Mouse (Mus musculus): ENCODE results near the gene Trp73. TPM values are rescaled to one million over a fixed set of nuclear protein-coding genes. Genes with fewer than 3 reads are reported as not detected.

Trp73 gene
- not detected for polyA plus RNA-seq (2014; fragmentation: Illumina TruSeq; extraction: RNeasy Lipid Tissue Mini Kit (QIAGEN cat#74804); ENCODE audit: low read depth, low replicate concordance)

GRCm38 (mm10) chr4:154140182-154140212, at the start of gene Trp73:
Trp73 (minus strand) TSS chr4:154140208.

GRCm38 (mm10) chr4:154170506-154171150, 30.6 kb upstream of the Trp73 start, which contains the start of gene Megf6:
Megf6 (plus strand) TSS chr4:154170730.

GRCm38 (mm10) chr4:154160538-154161390, 20.8 kb upstream of the Trp73 start, which contains the start of gene Tprgl:
Tprgl (minus strand) TSS chr4:154160666.

GRCm38 (mm10) chr4:154142211-154143040, 2.4 kb upstream of the Trp73 start, which contains the start of gene Wrap73:
Wrap73 (plus strand) TSS chr4:154142372.

GRCm38 (mm10) chr4:154042577-154042976, 97.4 kb downstream of the Trp73 start, which contains the start of gene Ccdc27:
Ccdc27 (minus strand) TSS chr4:154042677.

GRCm38 (mm10) chr4:154025641-154026440, 114.2 kb downstream of the Trp73 start, which contains the start of gene Smim1:
Smim1 (minus strand) TSS chr4:154026230.

GRCm38 (mm10) chr4:154011646-154012089, 128.3 kb downstream of the Trp73 start, which contains the start of gene Lrrc47:
Lrrc47 (plus strand) TSS chr4:154011731.

Other genes starting within 250 kb of the Trp73 start
- gene A430005L14Rik, start 183.0 kb downstream of the Trp73 start, polyA plus RNA-seq (2014; fragmentation: Illumina TruSeq; extraction: RNeasy Lipid Tissue Mini Kit (QIAGEN cat#74804); ENCODE audit: low read depth, low replicate concordance) = 33.3 TPM
- 2.1 TPM for gene Dffb, start 165.1 kb downstream of the Trp73 start, polyA plus RNA-seq (2014; fragmentation: Illumina TruSeq; extraction: RNeasy Lipid Tissue Mini Kit (QIAGEN cat#74804); ENCODE audit: low read depth, low replicate concordance)
- 46.3 TPM for gene Cep104, start 165.0 kb downstream of the Trp73 start, polyA plus RNA-seq (2014; fragmentation: Illumina TruSeq; extraction: RNeasy Lipid Tissue Mini Kit (QIAGEN cat#74804); ENCODE audit: low read depth, low replicate concordance)
- gene Lrrc47, start 128.5 kb downstream of the Trp73 start, polyA plus RNA-seq (2014; fragmentation: Illumina TruSeq; extraction: RNeasy Lipid Tissue Mini Kit (QIAGEN cat#74804); ENCODE audit: low read depth, low replicate concordance) = 21.1 TPM
- 0.59 TPM for gene Smim1, start 114.0 kb downstream of the Trp73 start, polyA plus RNA-seq (2014; fragmentation: Illumina TruSeq; extraction: RNeasy Lipid Tissue Mini Kit (QIAGEN cat#74804); ENCODE audit: low read depth, low replicate concordance)
- 21.7 TPM for gene Ccdc27, start 97.5 kb downstream of the Trp73 start, polyA plus RNA-seq (2014; fragmentation: Illumina TruSeq; extraction: RNeasy Lipid Tissue Mini Kit (QIAGEN cat#74804); ENCODE audit: low read depth, low replicate concordance)
- gene Wrap73, start 2.2 kb upstream of the Trp73 start, polyA plus RNA-seq (2014; fragmentation: Illumina TruSeq; extraction: RNeasy Lipid Tissue Mini Kit (QIAGEN cat#74804); ENCODE audit: low read depth, low replicate concordance) = 1.1 TPM
- gene Tprgl, start 20.5 kb upstream of the Trp73 start, polyA plus RNA-seq (2014; fragmentation: Illumina TruSeq; extraction: RNeasy Lipid Tissue Mini Kit (QIAGEN cat#74804); ENCODE audit: low read depth, low replicate concordance) = 127 TPM
- 0.04 TPM for gene Megf6, start 30.5 kb upstream of the Trp73 start, polyA plus RNA-seq (2014; fragmentation: Illumina TruSeq; extraction: RNeasy Lipid Tissue Mini Kit (QIAGEN cat#74804); ENCODE audit: low read depth, low replicate concordance)
- gene Arhgef16, start 161.5 kb upstream of the Trp73 start, polyA plus RNA-seq (2014; fragmentation: Illumina TruSeq; extraction: RNeasy Lipid Tissue Mini Kit (QIAGEN cat#74804); ENCODE audit: low read depth, low replicate concordance) = not detected
- not detected for gene B230104I21Rik, start 195.9 kb upstream of the Trp73 start, polyA plus RNA-seq (2014; fragmentation: Illumina TruSeq; extraction: RNeasy Lipid Tissue Mini Kit (QIAGEN cat#74804); ENCODE audit: low read depth, low replicate concordance)